Mouse (Mus musculus): ENCODE measurements around the gene St7.

St7 gene

GRCm38 (mm10) chr6:17882943-17883342 is 190.2 kb downstream of the St7 start:
- no peak for DNase-seq (ENCODE audit: extremely low read depth, low read depth, low spot score)

- DNase-seq (ENCODE audit: extremely low read depth, low read depth, low spot score): no peak
Observed at GRCm38 (mm10) chr6:17887765-17888164, 195.0 kb downstream of the St7 start.

GRCm38 (mm10) chr6:17895562-17895961 is 202.8 kb downstream of the St7 start:
- DNase-seq (ENCODE audit: extremely low read depth, low read depth, low spot score): no peak

- no peak for DNase-seq (ENCODE audit: extremely low read depth, low read depth, low spot score)
Observed at GRCm38 (mm10) chr6:17898539-17898938, 205.8 kb downstream of the St7 start.

- no peak for DNase-seq (ENCODE audit: extremely low read depth, low read depth, low spot score)
Observed at GRCm38 (mm10) chr6:17903355-17903754, 210.6 kb downstream of the St7 start.

GRCm38 (mm10) chr6:17905776-17906175 is 213.0 kb downstream of the St7 start:
- DNase-seq (ENCODE audit: extremely low read depth, low read depth, low spot score): no peak

- DNase-seq (ENCODE audit: extremely low read depth, low read depth, low spot score): no peak
Observed at GRCm38 (mm10) chr6:17906289-17906688, 213.6 kb downstream of the St7 start.

- no peak for DNase-seq (ENCODE audit: extremely low read depth, low read depth, low spot score)
Observed at GRCm38 (mm10) chr6:17912312-17912711, 219.6 kb downstream of the St7 start.

GRCm38 (mm10) chr6:17912825-17913224 is 220.1 kb downstream of the St7 start:
- no peak for DNase-seq (ENCODE audit: extremely low read depth, low read depth, low spot score)

GRCm38 (mm10) chr6:17913315-17913714 is 220.6 kb downstream of the St7 start:
- DNase-seq (ENCODE audit: extremely low read depth, low read depth, low spot score): no peak

- DNase-seq (ENCODE audit: extremely low read depth, low read depth, low spot score): no peak
Observed at GRCm38 (mm10) chr6:17914300-17914699, 221.6 kb downstream of the St7 start.

- DNase-seq (ENCODE audit: extremely low read depth, low read depth, low spot score): no peak
Observed at GRCm38 (mm10) chr6:17917233-17917632, 224.5 kb downstream of the St7 start.

GRCm38 (mm10) chr6:17922180-17922579 is 229.4 kb downstream of the St7 start:
- no peak for DNase-seq (ENCODE audit: extremely low read depth, low read depth, low spot score)

GRCm38 (mm10) chr6:17922967-17923366 is 230.2 kb downstream of the St7 start:
- DNase-seq (ENCODE audit: extremely low read depth, low read depth, low spot score): no peak

- no peak for DNase-seq (ENCODE audit: extremely low read depth, low read depth, low spot score)
Observed at GRCm38 (mm10) chr6:17923370-17923769, 230.6 kb downstream of the St7 start.

- no peak for DNase-seq (ENCODE audit: extremely low read depth, low read depth, low spot score)
Observed at GRCm38 (mm10) chr6:17923894-17924505, 231.3 kb downstream of the St7 start.

- DNase-seq (ENCODE audit: extremely low read depth, low read depth, low spot score): no peak
Observed at GRCm38 (mm10) chr6:17925267-17925666, 232.5 kb downstream of the St7 start.

- DNase-seq (ENCODE audit: extremely low read depth, low read depth, low spot score): no peak
Observed at GRCm38 (mm10) chr6:17927746-17928145, 235.0 kb downstream of the St7 start.

GRCm38 (mm10) chr6:17931187-17931586 is 238.5 kb downstream of the St7 start:
- DNase-seq (ENCODE audit: extremely low read depth, low read depth, low spot score): no peak

- DNase-seq (ENCODE audit: extremely low read depth, low read depth, low spot score): no peak
Observed at GRCm38 (mm10) chr6:17931835-17932234, 239.1 kb downstream of the St7 start.

GRCm38 (mm10) chr6:17932806-17933205 is 240.1 kb downstream of the St7 start:
- no peak for DNase-seq (ENCODE audit: extremely low read depth, low read depth, low spot score)

- DNase-seq (ENCODE audit: extremely low read depth, low read depth, low spot score): no peak
Observed at GRCm38 (mm10) chr6:17938631-17939346, 246.1 kb downstream of the St7 start.

GRCm38 (mm10) chr6:17941916-17942315 is 249.2 kb downstream of the St7 start:
- no peak for DNase-seq (ENCODE audit: extremely low read depth, low read depth, low spot score)
